Mouse (Mus musculus) E14TG2a.4 (cell line): ENCODE results near the gene Rpl7a.

Experiments
- CTCF ChIP-seq: conservative IDR thresholded peaks from 2 replicates; pipeline ENCODE4 v1.5.1; 2014; ENCODE audit warnings: low read length
- POU5F1 ChIP-seq: IDR thresholded peaks from 2 replicates; pipeline ENCODE4 v1.6.1; 2014; ENCODE audit warnings: low read length, borderline replicate concordance

DNA sequence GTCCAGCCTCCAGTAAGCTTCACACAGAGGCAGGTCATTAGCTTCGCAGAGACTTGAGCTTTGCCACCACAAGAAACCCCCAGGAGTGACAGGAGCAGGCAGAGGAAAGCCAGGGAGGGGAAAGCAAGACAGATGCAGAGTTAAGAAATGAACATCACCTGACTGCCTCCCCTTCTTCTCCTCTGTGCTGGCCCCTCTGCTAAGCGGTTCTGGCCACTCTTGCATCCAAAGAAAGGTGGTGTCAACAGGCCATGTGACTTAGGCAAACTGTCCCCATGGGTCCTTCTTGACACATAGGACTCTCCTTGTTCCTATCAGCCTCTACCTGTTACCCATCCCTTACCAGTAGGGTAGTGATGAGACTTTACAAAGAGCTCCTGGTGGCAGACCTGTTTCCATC is 4.6 kb upstream of the Rpl7a start:
- TF ChIP-seq CTCF (no peak), POU5F1 (no peak)
